Mouse (Mus musculus): ENCODE measurements around the gene Thada.

Gene Thada

DNA sequence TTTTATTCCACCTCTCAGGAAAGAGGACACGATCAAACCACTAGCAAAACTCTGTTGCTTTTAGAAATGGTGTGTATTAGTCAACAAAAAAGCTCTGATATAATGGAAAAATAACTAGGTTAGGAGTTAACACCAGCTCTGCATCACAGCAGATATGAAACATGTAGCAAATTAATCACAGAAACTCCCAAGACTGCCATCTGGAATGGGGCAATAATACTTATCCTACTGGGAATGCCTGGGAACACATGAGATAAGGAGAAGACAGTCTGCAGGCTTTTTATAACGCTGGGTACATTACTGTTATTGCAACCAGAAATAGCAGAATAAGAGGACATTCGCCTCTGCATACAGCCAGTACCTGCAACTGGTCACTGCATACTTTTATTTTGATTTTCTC lies 96.2 kb downstream of the Thada start:
- DNase-seq: peak; percentile 92

- peak; percentile 91 for DNase-seq
These were observed 97.6 kb downstream of the Thada start for GRCm38 (mm10) chr17:84368213-84369014.

- peak; percentile 96 for DNase-seq
These were observed 98.3 kb downstream of the Thada start for GRCm38 (mm10) chr17:84367663-84368062.

DNA sequence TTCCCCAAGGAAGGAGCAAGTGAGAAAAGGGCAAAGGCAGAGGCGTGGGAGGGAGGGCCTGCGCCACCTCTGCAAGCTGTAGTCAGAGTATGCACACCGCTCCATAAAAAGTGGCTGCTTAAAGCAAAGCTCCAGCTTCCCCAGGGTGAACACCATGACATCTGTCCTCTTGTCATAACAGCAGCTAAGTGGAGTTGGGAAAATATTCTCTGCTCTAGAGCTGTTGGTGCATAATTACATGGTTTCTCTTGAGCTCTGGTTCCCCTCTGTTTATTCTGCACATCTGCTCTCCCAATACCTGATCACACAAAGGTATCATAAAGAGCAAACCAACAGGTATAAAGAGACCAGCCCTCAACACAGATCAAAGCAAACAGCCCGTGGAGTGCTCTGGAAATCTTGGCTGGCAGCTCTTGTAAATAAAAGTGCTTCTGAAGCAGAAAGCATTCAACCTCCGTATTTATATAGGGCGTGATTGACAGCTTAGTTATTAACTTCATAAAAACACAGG lies 100.2 kb downstream of the Thada start:
- peak; percentile 82 for DNase-seq

GRCm38 (mm10) chr17:84365006-84365716 lies 100.8 kb downstream of the Thada start:
- peak; percentile 90 for DNase-seq

DNA sequence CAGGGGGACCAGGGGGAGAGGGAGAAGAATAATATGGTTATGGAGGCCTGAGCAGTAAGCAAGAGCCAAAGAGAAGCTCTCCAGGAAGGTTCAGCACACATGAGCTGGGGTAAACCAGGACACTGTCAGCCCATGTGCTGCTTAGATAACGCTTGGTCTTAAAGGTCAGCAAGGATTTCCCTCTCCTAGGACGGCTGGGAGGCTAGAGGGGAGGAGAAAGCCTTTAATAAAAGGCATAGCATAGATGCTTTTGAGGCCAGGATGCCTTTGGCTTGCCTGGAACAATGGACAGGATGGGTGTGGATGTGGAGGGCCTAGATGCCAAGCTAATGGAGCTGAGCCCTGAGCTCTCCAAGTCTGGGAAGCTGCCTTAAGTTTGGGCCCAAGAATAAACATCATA lies 102.6 kb downstream of the Thada start:
- peak; percentile 97 for DNase-seq

- DNase-seq: peak; percentile 80
These were observed 103.3 kb downstream of the Thada start for GRCm38 (mm10) chr17:84362581-84363286.

DNA sequence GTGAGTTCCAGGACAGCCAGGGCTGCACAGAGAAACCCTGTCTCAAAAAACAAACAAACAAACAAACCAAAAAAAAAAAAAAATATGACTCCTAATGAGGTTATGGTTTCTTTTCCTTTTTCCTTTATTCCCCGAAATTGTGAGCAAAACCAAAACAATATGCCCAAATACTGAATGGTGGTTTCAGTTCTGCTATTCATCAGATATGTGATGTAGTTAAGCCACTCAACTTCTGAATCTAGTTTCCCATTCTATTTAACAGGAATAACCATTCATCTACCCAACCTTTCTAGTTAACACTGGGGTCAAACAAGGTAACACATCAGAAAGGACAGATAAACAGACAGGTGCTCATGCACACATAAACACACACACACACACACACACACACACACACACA lies 105.0 kb downstream of the Thada start:
- no peak for DNase-seq

GRCm38 (mm10) chr17:84359810-84360209 lies 106.2 kb downstream of the Thada start:
- DNase-seq: peak; percentile 56

DNA sequence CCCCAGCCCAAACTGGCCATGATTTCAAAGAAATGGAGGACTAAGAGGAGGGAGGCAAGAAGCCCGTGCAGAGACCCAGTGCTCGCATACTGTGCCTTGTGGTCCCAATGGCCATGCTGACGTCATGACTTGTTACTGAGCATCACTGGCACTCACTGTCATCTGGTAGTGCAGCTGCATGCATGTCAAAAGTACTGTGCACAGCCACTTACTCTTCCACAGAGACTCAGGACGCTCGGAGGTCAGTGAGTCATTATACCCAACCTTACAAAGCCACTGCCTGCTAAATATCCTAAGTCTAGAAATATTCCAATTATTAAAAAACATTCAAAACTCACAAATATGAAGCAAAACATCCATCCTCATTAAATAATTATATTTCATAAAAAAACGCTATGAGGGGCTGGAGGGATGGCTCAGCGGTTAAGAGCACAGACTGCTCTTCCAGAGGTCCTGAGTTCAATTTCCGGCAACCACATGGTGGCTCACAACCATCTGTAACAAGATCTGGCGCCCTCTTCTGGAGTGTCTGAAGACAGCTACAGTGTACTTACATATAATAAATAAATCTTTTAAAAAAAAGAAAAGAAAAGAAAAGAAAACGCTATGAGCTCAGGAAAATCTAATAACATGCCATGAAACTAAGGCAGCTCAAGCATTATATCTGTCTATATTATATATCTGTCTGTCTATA lies 106.9 kb downstream of the Thada start:
- DNase-seq: peak; percentile 78

GRCm38 (mm10) chr17:84357776-84358175 lies 108.2 kb downstream of the Thada start:
- DNase-seq: peak; percentile 69

DNA sequence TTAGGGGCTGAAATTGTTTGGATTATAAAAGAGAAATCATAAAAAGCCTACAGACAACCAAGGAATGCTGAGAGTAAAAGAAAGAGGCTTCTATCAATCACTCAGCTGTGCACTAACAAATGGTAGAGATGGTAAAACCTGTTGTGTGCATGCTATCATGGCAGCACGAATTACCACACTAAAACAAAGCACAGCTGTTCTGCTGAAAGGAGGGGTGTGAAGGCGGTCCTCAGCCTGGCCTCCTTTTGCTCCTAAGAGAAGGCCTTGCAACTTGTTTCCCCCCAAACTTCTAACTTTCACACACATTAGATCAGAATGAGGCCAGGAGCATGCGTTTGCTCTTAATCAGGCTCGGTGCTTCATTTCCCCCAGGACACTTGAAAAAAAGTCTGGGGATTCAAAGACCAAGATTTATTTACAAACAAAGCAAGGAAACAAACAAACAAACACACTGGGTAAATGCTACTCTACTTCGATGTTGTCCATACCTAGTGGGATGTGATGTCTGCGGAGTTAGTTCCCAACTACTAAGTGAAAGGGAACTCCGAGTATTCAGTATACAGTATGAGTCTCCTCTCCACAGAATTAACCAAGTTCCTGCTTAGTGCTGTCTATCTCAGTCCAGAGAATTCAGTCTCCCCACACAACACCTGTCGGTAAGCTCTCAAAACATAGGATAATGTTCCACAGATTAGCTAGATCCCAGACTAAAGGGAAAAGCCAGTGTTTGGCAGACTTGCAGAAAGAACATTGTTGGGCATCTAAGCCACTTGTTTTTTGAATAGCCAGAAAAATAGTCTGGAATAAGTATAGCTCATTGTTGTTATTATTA lies 109.7 kb downstream of the Thada start:
- DNase-seq: peak; percentile 63

DNA sequence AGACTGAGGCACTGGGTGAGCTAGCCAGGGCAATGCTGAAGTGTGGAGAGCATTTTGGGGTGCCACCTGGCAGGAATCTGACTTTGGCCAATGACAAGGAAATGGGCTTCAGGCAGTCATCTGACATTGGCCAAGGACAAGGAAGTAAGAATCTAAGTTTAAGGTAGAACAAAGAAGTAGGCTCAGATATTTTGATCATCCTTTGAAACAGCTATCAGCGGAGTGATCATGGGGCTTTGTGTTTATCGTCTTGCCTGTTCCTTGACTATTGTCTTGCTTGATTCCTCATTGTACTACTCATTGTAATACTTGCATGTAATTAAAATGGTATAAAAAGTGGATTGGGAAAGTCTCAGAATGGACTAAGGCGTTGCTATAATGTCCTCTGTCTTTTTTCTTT lies 111.0 kb downstream of the Thada start:
- DNase-seq: no peak

DNA sequence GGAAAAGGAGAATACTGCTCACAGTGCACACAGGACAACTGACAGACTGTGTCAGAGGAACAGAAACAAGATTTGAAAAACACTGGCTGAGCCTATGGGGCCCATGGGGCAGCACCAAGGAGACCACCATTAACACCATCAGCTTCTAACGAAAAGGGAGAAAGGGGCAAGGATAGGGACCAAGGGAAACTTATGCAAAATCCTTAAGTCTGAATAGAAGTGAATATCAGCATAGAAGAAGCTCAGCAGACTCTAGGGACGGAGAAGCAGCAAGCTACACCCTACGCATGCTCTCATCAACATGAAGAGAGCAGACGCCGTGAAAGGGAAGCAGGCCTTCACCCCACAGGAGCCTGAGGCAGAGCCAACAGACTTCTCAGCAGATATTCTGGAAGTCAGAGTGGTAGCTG lies 112.1 kb downstream of the Thada start:
- DNase-seq: peak; percentile 81

- DNase-seq: peak; percentile 23
These were observed 112.6 kb downstream of the Thada start for GRCm38 (mm10) chr17:84353224-84353901.

GRCm38 (mm10) chr17:84352790-84353154 lies 113.2 kb downstream of the Thada start:
- DNase-seq: peak; percentile 40

DNA sequence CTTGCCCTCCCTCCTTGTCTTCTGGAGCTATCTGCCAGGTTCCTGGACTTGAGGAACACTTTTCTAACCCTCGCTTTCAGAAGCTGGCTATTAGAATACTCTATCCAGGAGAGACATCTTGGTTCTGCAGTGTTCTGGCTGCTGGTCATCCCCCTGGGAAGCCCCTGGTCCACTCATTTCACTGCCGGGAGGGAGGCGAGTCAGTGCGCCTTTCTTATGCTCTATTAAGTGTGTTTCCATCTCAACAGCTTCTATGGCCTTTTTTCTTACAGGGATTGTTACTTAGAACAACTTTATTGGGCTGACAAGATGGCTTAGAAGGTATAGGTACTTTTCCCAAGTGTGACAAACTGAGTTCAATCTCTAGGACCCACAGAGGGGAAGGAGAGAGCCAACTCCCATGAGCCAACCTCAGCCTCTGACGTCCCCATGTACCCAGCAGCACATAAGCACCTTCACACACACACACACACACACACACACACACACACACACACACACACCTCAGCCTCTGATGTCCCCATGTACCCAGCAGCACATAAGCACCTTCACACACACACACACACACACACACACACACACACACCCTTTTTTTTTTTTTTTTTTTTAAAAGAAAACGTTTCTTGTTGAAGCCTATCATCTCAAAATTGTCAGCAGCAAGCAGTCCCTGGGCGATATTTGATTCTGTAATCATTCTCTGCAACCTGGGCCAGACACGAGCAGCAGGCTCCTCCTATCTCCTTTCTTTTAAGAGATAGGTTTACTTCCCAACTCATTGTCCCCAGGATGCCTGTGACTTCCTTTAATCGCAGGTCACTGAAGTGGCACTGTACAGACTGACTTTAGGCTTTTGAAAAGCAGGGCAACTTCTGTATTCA lies 113.9 kb downstream of the Thada start:
- DNase-seq: peak; percentile 84

DNA sequence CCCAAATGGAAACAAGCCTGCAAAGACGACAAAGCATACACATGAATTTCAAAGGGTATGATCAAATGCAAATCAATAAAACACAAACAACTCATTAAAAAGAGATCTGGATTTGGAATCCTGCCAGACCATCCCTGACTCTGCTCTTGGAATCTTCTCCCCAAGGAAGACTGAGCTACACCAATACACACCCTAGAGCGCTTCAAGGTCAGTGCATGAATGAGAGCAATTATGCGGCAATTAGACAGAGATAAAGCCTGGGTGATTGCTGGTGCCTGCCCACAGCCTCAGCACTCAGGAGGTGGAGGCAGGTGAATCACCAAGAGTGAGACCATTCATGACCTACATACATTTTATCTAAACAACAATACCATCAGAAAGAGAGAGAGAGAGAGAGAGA lies 114.7 kb downstream of the Thada start:
- DNase-seq: peak; percentile 62

DNA sequence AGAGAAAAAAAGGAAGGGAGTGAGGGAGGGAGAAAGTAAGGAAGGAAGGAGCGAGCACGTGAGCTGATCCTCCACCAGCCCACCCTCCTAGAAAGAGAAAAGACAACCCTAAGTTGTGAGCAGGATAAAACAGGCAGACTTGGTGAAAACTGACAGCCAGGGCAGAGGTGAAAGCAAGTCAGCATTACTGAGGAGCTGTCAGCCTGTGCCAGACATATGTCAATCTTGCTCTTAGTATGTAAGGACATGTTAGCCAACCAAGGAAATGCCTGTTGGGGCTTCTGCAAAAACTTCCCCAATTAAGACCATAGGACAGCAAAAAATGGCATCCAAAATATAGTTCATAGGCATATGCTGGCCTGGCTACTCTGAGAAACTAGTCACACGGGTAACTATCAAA lies 117.1 kb downstream of the Thada start:
- peak; percentile 70 for DNase-seq

DNA sequence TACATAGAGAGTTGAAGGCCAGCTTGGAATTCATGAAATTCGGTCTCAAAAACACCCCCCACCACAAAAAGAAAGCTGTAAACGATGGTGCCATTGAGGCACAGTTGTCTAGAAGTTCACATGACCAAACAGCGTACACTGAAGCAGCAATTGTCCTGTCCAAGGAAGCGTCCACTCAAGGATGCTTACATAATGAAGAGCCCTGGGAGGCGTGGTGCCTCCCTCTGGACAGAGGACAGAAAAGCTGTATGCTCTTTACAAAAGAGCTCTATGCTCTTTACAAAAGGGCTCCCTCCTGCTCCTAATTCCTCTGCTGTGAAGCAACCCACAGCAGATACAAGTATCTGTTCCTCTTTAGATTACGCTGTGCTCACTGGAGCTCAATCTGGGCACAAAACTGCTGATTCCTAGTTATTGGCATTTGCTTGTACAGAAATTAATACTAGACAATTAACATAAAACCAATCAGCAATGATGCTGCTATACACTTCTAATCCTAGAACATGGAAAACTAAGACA lies 123.6 kb downstream of the Thada start:
- DNase-seq: peak; percentile 88
